Mouse (Mus musculus) neural tube, embryonic 15.5 days (tissue): ENCODE measurements around the gene Lamb1. TPM values are rescaled to one million over a fixed set of nuclear protein-coding genes. Genes with fewer than 3 reads are reported as not detected.
A peak's percentile ranks its signal among the peaks of the same experiment; 100 is the strongest.

Experiments
- ATAC-seq: fragments of 200-750 bp; cut with Nextera tagmentation; 2 replicates; pipeline ENCODE4 v1.8.0; 2017; ENCODE audit warnings: mild to moderate bottlenecking, moderate TSS enrichment, moderate library complexity; ENCODE audit not compliant: low FRiP score
- H3K27ac ChIP-seq: fragments of 300-500 bp; sonication (generic); replicated peaks from 2 replicates; pipeline ENCODE4 v1.5.1; 2015; ENCODE audit warnings: mild to moderate bottlenecking, inconsistent platforms
- H3K27me3 ChIP-seq: fragments of 300-500 bp; sonication (generic); replicated peaks from 2 replicates; pipeline ENCODE4 v1.6.1; 2015; ENCODE audit warnings: inconsistent platforms
- H3K36me3 ChIP-seq: fragments of 300-500 bp; sonication (generic); 2 replicates; pipeline ENCODE4 v1.6.1; 2015; ENCODE audit warnings: inconsistent platforms
- H3K4me1 ChIP-seq: fragments of 300-500 bp; sonication (generic); 2 replicates; pipeline ENCODE4 v1.6.1; 2015; ENCODE audit warnings: inconsistent platforms
- H3K4me2 ChIP-seq: fragments of 300-500 bp; sonication (generic); 2 replicates; pipeline ENCODE4 v1.6.1; 2015; ENCODE audit warnings: inconsistent platforms, mild to moderate bottlenecking, moderate library complexity
- H3K4me3 ChIP-seq: fragments of 300-500 bp; sonication (generic); replicated peaks from 2 replicates; pipeline ENCODE4 v1.5.1; 2015; ENCODE audit warnings: mild to moderate bottlenecking, inconsistent platforms
- H3K9ac ChIP-seq: fragments of 300-500 bp; sonication (generic); replicated peaks from 2 replicates; pipeline ENCODE4 v1.6.1; 2015; ENCODE audit warnings: mild to moderate bottlenecking, inconsistent platforms
- H3K9me3 ChIP-seq: fragments of 300-500 bp; sonication (generic); replicated peaks from 2 replicates; pipeline ENCODE4 v1.6.1; 2016; ENCODE audit warnings: inconsistent platforms
- WGBS: fragments of 180-500 bp; shearing (Covaris S2); methylation state at CpG from one replicate; pipeline ENCODE4 v1.1.7; 2015; ENCODE audit warnings: mixed read lengths; 5-methylcytosine and 5-hydroxymethylcytosine counted together
- polyA plus RNA-seq: library from polyadenylated mRNA; unstranded; fragments of >200 nt; fragmentation: Nextera tagmentation; extraction: Ambion mirVana; gene quantifications from 2 replicates; pipeline ENCODE4 v1.2.1, GENCODE M21; 2015

Lamb1 gene
- 17.4 and 29.1 TPM in 2 replicates for polyA plus RNA-seq

GRCm38 (mm10) chr12:31265005-31265721 lies at the start of gene Lamb1:
Gene Lamb1 (plus strand): TSS chr12:31265234.
- peaks cover 26% of the 10 kb centered on the region for H3K4me1 ChIP-seq
- H3K9ac ChIP-seq: peak within 1 kb of the TSS; percentile 60
- peak within 1 kb of the TSS; percentile 97 for H3K4me2 ChIP-seq
- H3K9me3 ChIP-seq: no peaks in the 10 kb centered on the region
- peak; percentile 35; the same call in 1 of the 2 replicates for ATAC-seq
- no peaks in the 10 kb centered on the region for H3K36me3 ChIP-seq
- peaks cover 48% of the 10 kb centered on the region for H3K27me3 ChIP-seq
- H3K4me3 ChIP-seq: peak within 1 kb of the TSS; percentile 54
- H3K27ac ChIP-seq: peak within 1 kb of the TSS; percentile 41
- under 1% methylated on average over 38 of the region's 39 CpGs for WGBS

DNA sequence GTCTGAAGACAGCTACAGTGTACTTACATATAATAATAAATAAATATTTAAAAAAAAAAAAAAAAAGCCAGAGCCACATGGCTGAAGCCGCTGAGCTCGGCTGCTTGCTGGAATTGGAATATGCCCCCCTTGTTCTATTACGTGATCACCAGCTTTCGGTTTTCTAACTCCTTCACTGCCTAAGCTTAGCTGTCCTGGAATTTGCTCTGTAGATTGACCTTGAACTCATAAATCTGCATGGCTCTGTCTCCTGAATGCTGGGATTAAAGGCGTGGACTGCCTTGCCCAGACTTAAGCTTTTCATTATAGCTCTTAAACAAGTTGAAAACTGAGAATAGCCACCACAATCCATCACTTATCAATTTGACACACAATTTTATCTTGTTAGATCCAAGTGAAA lies 47.8 kb upstream of the Lamb1 start:
- Histone ChIP-seq H3K27me3 (no peaks in the 10 kb centered on the region), H3K4me1 (peaks cover 13% of the 10 kb centered on the region), H3K36me3 (no peaks in the 10 kb centered on the region), H3K4me2 (no peak overlapping the region), H3K27ac (no peak overlapping the region), H3K4me3 (no peak overlapping the region), H3K9me3 (no peaks in the 10 kb centered on the region), H3K9ac (no peak overlapping the region)
- ATAC-seq: no peak
- 76% methylated on average over 5 of the region's 5 CpGs for WGBS

DNA sequence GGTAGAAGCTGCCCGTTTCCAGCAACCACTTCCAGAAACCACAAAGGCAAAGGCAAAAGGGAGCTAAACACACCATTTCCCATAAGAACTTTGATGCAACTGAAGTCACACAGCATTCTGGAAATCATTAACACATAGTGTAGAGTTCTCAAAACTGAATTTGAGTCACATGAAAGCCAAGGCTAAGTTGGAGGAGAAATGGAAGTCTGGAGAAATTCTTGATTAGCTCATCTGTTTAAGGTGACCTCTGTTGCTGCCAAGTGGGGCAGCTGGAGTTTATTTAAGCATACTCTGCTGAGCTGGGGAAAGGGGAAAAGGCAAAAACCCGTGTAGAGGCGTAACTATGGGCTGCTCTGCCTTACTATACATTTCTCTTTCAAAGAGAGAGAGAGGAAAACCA lies 46.3 kb upstream of the Lamb1 start:
- no peak for ATAC-seq
- 81% methylated on average over 3 of the region's 3 CpGs for WGBS

GRCm38 (mm10) chr12:31221522-31221921 lies 43.5 kb upstream of the Lamb1 start:
- H3K27me3 ChIP-seq: no peaks in the 10 kb centered on the region
- no peaks in the 10 kb centered on the region for H3K36me3 ChIP-seq
- no peak overlapping the region for H3K27ac ChIP-seq
- H3K4me1 ChIP-seq: no peaks in the 10 kb centered on the region
- no peak overlapping the region for H3K4me3 ChIP-seq
- H3K9ac ChIP-seq: no peak overlapping the region
- 90% methylated on average over 6 of the region's 6 CpGs for WGBS
- no peak overlapping the region for H3K4me2 ChIP-seq
- no peak for ATAC-seq
- no peaks in the 10 kb centered on the region for H3K9me3 ChIP-seq

More for the DNA sequence above, 46.3 kb upstream of the Lamb1 start:
- no peak overlapping the region for H3K4me3 ChIP-seq
- H3K4me1 ChIP-seq: peaks cover 6% of the 10 kb centered on the region; the same call in 1 of the 2 replicates
- no peaks in the 10 kb centered on the region for H3K9me3 ChIP-seq
- no peak overlapping the region for H3K9ac ChIP-seq
- no peak overlapping the region for H3K4me2 ChIP-seq
- H3K27me3 ChIP-seq: no peaks in the 10 kb centered on the region
- no peaks in the 10 kb centered on the region for H3K36me3 ChIP-seq
- H3K27ac ChIP-seq: no peak overlapping the region

DNA sequence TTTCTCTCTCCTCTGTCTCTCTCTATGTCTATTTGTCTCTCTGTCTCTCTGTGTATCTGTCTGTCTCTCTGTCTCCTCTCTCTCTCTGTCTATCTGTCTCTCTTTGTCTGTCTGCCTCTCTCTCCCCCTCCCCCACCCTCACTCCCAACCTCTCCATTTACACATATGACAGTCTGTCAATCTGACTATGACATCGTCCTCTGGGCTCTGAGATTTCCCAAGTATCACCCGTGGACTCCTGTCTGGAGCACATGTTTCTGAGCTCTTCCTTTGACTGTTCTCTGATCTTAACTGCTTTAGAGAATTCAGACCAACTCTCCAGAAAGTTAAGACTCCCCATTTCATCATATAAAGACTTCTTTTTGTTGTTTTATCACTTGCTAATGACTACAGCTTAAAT lies 42.8 kb upstream of the Lamb1 start:
- WGBS: 21% methylated on average over 2 of the region's 2 CpGs
- Histone ChIP-seq H3K9me3 (no peaks in the 10 kb centered on the region), H3K4me3 (no peak overlapping the region), H3K9ac (no peak overlapping the region), H3K36me3 (no peaks in the 10 kb centered on the region), H3K4me1 (no peaks in the 10 kb centered on the region), H3K27ac (no peak overlapping the region), H3K4me2 (no peak overlapping the region), H3K27me3 (no peaks in the 10 kb centered on the region)
- no peak for ATAC-seq

GRCm38 (mm10) chr12:31222741-31223140 lies 42.3 kb upstream of the Lamb1 start:
- Histone ChIP-seq H3K9ac (no peak overlapping the region), H3K27ac (no peak overlapping the region)
- ATAC-seq: no peak

GRCm38 (mm10) chr12:31225451-31225850 lies 39.6 kb upstream of the Lamb1 start:
- H3K27me3 ChIP-seq: no peaks in the 10 kb centered on the region
- H3K27ac ChIP-seq: no peak overlapping the region
- 31% methylated on average over 8 of the region's 8 CpGs for WGBS
- H3K9me3 ChIP-seq: no peaks in the 10 kb centered on the region
- H3K4me2 ChIP-seq: no peak overlapping the region
- H3K4me3 ChIP-seq: no peak overlapping the region
- ATAC-seq: no peak; the same call in 1 of the 2 replicates
- no peaks in the 10 kb centered on the region for H3K4me1 ChIP-seq
- H3K9ac ChIP-seq: no peak overlapping the region
- no peaks in the 10 kb centered on the region for H3K36me3 ChIP-seq

More at GRCm38 (mm10) chr12:31222741-31223140, 42.3 kb upstream of the Lamb1 start:
- H3K9me3 ChIP-seq: no peaks in the 10 kb centered on the region
- H3K36me3 ChIP-seq: no peaks in the 10 kb centered on the region
- WGBS: 12% methylated on average over 3 of the region's 3 CpGs
- H3K4me3 ChIP-seq: no peak overlapping the region
- H3K4me1 ChIP-seq: no peaks in the 10 kb centered on the region
- no peak overlapping the region for H3K4me2 ChIP-seq
- no peaks in the 10 kb centered on the region for H3K27me3 ChIP-seq

DNA sequence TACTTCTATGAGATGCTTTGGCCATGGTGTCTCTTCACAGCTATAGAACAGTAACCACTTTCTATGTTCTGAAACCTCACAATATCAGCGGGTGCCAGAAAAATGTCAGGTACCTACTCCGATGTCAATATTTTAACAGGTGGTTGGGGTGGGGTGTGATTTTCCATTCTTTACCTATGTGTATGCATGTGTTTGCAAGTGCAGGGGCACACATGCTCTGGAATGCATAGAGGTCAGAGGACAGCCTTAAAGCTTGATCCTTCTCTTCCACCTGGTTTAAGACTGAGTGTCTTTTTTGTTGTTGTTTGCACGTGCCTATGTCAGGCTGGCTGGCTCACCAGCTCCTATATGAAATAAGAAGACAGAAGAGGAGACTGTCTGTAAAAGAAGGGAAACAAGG lies 37.9 kb upstream of the Lamb1 start:
- 90% methylated on average over 3 of the region's 3 CpGs for WGBS
- Histone ChIP-seq H3K9me3 (no peaks in the 10 kb centered on the region), H3K4me2 (no peak overlapping the region), H3K4me3 (no peak overlapping the region), H3K36me3 (no peaks in the 10 kb centered on the region), H3K27ac (no peak overlapping the region), H3K9ac (no peak overlapping the region), H3K27me3 (no peaks in the 10 kb centered on the region), H3K4me1 (no peaks in the 10 kb centered on the region)
- ATAC-seq: no peak

GRCm38 (mm10) chr12:31228878-31229277 lies 36.2 kb upstream of the Lamb1 start:
- 69% methylated on average over 7 of the region's 7 CpGs for WGBS
- no peaks in the 10 kb centered on the region for H3K4me1 ChIP-seq
- no peak for ATAC-seq
- no peak overlapping the region for H3K4me2 ChIP-seq
- H3K27me3 ChIP-seq: no peaks in the 10 kb centered on the region
- no peaks in the 10 kb centered on the region for H3K9me3 ChIP-seq
- no peak overlapping the region for H3K4me3 ChIP-seq
- no peak overlapping the region for H3K27ac ChIP-seq
- H3K36me3 ChIP-seq: no peaks in the 10 kb centered on the region
- H3K9ac ChIP-seq: no peak overlapping the region

GRCm38 (mm10) chr12:31232635-31233034 lies 32.4 kb upstream of the Lamb1 start:
- Histone ChIP-seq H3K9me3 (no peaks in the 10 kb centered on the region), H3K4me1 (0 out of 2 replicates have a peak, but pooled peaks cover 7% of the 10 kb centered on the region), H3K27ac (no peak overlapping the region), H3K9ac (no peak overlapping the region), H3K4me3 (no peak overlapping the region), H3K4me2 (no peak overlapping the region), H3K36me3 (no peaks in the 10 kb centered on the region), H3K27me3 (no peaks in the 10 kb centered on the region)
- no peak for ATAC-seq
- 88% methylated on average over 1 of the region's 1 CpGs for WGBS

DNA sequence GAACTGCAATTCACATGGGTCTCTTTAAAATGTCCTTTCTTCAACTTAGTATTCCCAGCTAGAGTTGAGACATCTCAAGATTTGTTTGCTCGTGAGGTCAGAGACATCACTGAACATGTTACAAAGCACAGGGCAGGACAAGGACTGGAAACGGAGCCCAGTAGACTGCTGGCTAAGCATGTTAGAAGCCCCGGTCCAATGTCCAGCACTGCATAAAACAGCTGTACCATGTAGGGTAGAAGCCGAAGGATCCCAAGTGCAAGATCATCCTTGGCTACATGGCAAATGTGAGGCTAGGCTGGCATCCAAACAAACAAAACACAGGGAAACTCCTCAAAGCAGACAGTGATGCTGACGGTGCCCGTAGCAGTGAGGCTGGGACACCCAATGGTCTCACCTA lies 30.0 kb upstream of the Lamb1 start:
- H3K4me1 ChIP-seq: 0 out of 2 replicates have a peak, but pooled peaks cover 7% of the 10 kb centered on the region
- no peaks in the 10 kb centered on the region for H3K36me3 ChIP-seq
- H3K4me3 ChIP-seq: no peak overlapping the region
- 95% methylated on average over 6 of the region's 6 CpGs for WGBS
- H3K9me3 ChIP-seq: no peaks in the 10 kb centered on the region
- no peak overlapping the region for H3K27ac ChIP-seq
- H3K9ac ChIP-seq: no peak overlapping the region
- no peak for ATAC-seq
- H3K27me3 ChIP-seq: no peaks in the 10 kb centered on the region
- no peak overlapping the region for H3K4me2 ChIP-seq

GRCm38 (mm10) chr12:31236861-31237595 lies 28.0 kb upstream of the Lamb1 start:
- H3K4me3 ChIP-seq: no peak overlapping the region
- no peak overlapping the region for H3K4me2 ChIP-seq
- H3K9me3 ChIP-seq: no peaks in the 10 kb centered on the region
- no peak overlapping the region for H3K9ac ChIP-seq
- H3K27ac ChIP-seq: no peak overlapping the region
- 61% methylated on average over 12 of the region's 12 CpGs for WGBS
- no peaks in the 10 kb centered on the region for H3K36me3 ChIP-seq
- H3K27me3 ChIP-seq: no peaks in the 10 kb centered on the region
- ATAC-seq: no peak
- H3K4me1 ChIP-seq: 0 out of 2 replicates have a peak, but pooled peaks cover 7% of the 10 kb centered on the region
